Mouse (Mus musculus) cortical plate, adult 2 months (tissue): ENCODE measurements around the gene Wars.

ENCODE experiments used
- CTCF ChIP-seq: fragments of 200-500 bp; IDR thresholded peaks from 2 replicates; pipeline ENCODE4 v1.5.1; 2011; ENCODE audit warnings: mild to moderate bottlenecking, control low read depth, low read length; ENCODE audit not compliant: insufficient read depth; ENCODE audit errors: extremely low read depth
- POLR2A ChIP-seq: fragments of 200-500 bp; IDR thresholded peaks from 2 replicates; pipeline ENCODE4 v1.6.1; 2011; ENCODE audit warnings: mild to moderate bottlenecking, low read length, control low read depth; ENCODE audit not compliant: insufficient read depth; ENCODE audit errors: extremely low read depth

GRCm38 (mm10) chr12:108865007-108865494, 28.9 kb downstream of the Wars start:
- no peak for TF ChIP-seq POLR2A
- no peak for TF ChIP-seq CTCF
